Mouse (Mus musculus) adrenal gland, postnatal 36 days (tissue): ENCODE results near the gene Oas1g. TPM values are rescaled to one million over a fixed set of nuclear protein-coding genes. Genes with fewer than 3 reads are reported as not detected.
"Not testable (repeated sequence)": the region's sequence is repeated elsewhere in the genome, so short reads cannot be mapped to it uniquely, and the experiment has no call there.

Experiments
- DNase-seq, 2 experiments: peaks; one replicate each; pipeline ENCODE4 v3.0.0; 2021; ENCODE audit warnings: mixed read lengths in 1 of 2
- long read RNA-seq, 2 experiments: library from polyadenylated mRNA; stranded (forward); transcript quantifications; one replicate each; pipeline ENCODE4 v2.0.0; 2021; ENCODE audit warnings: borderline sequencing depth in 2 of 2
- total RNA-seq, 2 experiments: library from RNA; stranded (reverse); gene quantifications; 2 replicates each; pipeline ENCODE4 v1.2.3; 2021

The Oas1g gene
- 1 to 10 TPM in 1 of 2 experiments, under 1 TPM in 1; 0.72 to 1.4 TPM for total RNA-seq
- long read RNA-seq, experiment 1: 0 reads
- long read RNA-seq, experiment 2: 0 reads

DNA sequence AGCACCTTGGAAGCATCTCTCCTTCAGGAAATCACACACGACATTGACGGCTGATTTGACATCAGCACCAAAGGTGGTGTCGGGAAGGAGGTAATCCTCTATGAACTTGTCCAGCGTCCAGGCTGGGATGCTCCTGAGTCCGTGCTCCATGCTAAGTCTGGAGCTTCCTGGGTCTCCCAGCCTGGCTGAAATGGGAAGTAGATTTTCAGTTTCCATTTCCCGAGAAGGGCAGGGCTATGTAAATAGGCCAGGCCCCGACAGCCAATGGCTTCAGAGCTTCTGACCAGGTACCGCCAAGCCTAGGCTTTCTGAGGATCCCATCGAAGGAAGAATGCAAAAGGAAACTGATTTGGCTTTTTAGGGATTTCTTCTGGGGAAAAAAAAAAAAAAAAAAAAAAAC is at the start of gene Oas1g:
Gene Oas1g, minus strand, starts transcription at position 201 of the 400 bp plus-strand sequence.
- DNase-seq: peak in 1 of 2 experiments; percentile 13

DNA sequence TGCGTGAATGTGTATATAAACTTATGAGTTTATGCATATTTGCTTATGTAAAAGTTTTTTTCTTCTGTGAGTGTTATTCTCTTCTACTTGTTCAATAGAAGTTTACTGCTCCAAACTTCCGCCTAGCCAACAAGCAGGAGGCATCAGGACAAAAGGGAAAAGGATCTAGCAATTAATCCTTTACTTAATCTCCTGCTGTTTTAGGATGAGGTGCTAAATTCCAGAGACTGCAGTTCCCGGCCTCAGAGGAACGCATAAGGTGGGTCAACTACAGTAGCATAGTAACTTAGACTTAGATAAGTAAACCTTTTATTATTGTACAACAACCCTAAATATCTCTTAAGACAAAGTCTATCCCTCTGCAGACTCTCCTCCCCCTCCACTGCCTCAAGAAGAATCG is 46.6 kb upstream of the Oas1g start:
- no peak for DNase-seq

DNA sequence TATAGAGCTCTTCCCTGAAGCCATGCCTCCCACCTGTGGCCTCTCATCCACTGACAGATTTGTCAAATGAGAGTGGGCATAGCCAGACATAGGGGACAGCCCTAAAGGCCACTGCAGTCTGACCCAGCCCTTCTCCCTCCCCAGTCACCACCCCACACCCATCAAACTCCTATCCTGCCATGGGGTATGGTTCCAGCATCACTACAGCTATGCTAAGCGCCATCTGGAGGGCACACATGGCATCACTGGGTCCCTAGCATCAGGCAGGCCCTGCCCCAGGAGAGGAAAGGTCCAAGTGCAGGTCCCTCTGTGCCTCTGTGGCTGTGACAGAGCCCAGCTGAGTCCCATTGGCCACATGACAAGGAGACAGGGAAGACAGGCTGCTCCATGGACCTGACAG is 39.6 kb upstream of the Oas1g start:
- no peak for DNase-seq

DNA sequence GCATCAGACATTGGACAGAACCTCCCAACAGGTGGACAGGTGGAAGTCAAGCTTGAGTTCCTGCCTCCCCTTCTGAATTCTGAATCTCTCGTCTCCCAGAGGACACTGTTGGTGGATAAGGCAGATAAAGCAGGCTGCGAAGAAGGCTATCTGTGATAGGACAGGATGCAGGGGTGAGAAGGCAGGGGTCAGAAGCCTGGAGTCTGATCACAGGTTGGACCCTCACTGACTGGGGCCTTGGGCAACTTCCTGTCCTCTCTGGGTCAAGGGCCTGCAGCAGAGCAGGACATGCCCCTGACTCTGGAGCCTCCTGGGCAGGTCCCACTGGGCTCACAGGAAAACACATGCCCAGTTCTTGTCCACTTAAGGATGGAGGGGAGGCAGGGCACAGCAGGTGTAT is 38.9 kb upstream of the Oas1g start:
- not testable (repeated sequence) for DNase-seq

DNA sequence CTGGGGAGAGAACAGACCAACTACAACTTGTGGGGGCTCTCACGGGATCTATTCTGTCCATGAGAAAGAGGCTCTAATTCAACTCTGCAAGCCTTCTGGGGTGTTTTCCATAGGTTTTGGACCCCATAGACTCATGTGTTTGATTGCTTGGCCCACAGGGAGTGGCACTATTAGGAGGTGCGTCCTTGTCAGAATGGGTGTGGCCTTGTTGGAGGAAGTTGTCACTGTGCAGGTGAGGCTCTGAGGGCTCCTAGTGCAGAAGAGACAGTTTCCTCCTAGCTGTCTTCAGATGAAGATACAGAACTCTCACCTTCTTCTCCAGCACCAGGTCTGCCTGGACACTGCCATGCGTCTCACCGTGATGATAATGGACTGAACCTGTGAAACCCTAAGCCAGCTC is 37.1 kb upstream of the Oas1g start:
- not testable (repeated sequence) for DNase-seq

DNA sequence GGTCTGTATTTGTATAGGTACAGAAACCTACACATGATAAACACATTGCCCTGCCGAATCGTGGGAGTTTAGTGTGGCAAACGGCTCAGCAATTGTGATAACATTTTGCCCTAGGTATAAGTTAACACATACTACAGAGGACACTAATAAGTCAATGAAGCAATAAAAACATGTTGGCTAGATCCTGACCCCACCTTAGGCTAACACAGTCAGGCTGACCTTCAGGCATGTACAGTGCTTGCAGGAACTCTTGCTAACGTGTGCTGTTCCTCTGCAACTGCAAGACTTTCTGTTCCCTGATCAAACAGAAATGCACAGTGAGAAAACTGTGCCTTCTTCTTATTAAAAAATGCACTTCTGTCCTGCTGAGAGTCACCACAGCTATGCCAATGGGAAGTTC is 36.6 kb upstream of the Oas1g start:
- no peak for DNase-seq

DNA sequence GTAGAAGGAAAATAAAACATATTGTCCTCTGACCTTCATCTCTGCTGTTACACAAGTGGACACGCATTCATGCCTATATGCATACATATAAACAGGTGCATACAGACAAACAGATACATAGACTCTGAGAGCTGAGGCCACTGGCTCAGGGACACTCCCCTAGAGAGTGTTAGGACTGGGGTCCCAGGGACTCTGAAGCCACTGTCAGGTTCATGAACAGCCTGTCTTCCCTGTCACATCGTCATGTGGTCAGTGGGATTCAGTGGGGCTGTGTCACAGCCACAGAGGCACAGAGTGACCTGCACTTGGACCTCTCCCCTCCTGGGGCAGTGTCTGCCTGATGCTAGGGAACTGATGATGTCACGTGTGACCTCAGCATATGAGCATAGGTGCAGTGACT is 32.9 kb upstream of the Oas1g start:
- no peak for DNase-seq

DNA sequence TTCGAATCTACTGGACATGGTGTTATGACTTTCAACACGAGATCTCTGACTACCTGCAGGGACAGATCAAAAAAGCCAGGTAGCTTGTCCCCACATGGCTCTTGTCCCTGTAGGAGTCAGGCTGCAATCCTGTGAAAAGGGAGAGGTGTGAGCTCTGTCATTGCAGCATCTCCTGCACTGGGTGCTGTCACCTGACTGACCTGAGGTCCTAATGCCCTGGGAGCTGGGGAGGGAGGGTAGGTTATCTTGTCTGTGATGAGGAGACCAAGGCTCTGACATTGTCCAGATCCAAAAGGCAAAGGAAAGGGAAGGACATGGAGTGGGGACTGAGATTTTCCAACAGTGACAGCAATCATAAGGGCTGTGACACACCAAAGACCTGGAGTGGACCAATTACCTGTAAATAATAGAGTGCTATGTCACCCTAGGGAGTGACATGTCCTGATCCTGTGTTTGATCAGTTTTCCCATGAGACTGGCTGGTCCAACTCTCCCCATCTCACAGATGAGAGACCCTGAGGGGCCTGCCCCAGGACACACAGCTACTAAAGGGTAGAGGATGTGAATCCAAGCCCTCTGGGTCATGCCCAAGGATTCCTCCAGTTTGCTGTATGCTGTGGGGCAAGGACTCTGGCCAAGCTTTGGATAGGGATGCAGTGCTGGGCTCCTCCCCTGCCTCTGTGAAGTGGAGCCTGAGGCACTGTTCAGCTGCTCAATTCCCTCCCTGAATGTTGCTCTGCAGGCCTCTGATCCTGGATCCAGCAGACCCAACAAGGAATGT is 31.9 kb upstream of the Oas1g start:
- DNase-seq: not testable (repeated sequence)

DNA sequence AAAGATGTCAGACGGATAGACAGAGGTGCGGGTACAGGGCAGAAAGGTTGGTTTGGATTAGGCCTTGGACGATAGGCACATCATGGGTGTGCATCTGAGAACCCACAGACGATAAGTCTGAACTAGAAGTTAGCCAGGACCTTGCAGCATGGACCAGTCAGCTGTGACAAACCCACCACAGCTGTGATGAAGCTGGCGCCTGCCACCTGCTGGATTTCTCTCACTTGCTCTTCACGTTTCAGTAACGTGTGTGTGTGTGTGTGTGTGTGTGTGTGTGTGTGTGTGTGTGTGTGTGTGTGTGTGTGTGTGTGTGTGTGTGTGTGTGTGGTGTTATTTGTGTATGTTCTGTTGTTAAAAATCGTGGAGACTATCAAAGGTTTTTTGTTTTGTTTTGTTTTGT is 26.8 kb upstream of the Oas1g start, which contains the start of gene Oas1d:
Gene Oas1d, plus strand, starts transcription at position 333 of the 400 bp plus-strand sequence.
- DNase-seq: not testable (repeated sequence)

DNA sequence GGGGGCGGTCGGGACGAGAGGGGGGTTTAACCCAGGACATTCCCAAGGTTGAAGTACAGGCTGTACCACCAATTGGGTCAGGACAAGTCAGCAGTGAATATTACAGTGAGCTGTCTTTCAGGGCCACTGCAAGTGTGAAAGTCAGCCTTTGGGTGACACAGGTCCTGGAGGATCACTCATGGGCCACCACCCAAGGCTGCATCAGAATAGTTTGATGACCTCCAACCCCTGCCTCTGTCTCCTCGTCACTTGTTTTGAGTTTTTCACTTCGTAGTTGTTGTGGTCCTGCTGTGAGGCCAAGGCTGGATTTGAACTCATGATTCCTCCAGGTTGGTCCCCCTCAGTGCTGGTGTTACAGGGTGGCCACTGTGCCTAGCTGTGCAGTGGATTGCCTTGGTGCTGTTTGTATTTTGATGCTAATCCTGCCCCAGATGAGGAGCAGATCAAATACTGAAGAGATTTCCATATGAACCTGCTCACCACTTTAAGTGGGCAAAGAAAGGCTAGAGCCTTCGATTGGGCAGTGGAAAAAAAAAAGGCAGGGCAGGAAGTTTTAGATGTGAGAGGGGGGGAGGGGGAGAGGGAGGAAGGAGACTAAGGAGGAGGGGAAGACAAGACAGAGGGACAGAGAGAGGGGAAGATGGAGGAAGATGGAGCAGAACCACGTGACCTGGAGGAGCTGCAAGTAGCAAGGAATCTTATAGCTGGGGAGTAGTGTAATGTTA is 20.9 kb upstream of the Oas1g start:
- no peak for DNase-seq

DNA sequence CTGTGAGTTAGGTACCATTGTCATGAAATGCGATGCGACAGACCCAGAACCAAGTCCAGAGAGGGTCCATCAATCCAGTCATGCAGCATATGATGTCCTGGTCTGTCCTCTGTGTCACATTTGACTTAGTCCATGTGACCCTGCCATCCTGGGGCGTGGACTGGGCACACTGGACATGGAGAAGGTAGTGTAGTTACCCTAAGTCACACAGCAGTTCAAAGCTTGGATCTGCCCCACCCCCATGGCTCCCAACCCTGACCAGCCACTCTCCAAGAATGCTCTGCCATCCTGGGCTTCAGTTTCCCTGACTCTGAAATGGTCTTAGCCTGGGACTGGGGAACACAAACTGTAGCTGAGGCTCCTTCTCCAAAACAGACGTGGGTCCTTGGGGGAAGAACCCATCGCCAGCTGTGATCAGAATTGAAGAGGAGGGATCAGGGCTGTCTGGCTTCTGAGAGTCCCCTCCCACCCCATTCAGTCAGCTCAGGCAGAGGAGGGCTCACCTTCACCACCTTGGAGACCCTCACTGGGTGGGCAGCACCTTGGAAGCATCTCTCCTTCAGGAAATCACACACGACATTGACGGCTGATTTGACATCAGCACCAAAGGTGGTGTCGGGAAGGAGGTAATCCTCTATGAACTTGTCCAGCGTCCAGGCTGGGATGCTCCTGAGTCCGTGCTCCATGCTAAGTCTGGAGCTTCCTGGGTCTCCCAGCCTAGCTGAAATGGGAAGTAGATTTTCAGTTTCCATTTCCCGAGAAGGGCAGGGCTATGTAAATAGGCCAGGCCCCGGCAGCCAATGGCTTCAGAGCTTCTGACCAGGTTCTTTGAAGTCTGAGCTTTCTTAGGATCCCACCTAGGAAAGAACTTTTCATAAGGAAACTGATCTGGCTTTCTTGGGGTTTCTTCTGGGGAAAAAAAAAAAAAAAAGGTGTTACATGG is 19.6 kb upstream of the Oas1g start, which contains the start of gene Oas1a:
Gene Oas1a, minus strand, starts transcription at position 731 of the 943 bp plus-strand sequence.
- peak; percentile 15 to 26 for DNase-seq

DNA sequence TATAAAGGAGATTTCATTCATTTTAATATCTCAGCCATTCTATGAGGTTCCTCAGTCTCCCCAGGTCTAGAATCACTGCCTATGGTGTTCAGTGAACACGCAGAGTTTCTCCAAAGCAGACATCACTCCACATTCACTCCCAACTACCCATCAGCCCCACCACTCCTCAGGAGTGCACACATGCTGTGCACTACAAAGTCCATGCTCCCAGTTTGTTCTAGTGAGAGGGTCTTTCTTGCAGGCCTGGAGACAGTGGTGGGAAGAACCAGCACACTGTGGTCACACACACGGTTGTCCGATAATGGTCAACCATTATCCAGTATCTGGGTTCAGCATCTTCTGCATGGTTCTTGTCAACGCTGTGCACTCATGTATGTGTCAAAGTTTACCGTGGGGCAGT is 14.6 kb upstream of the Oas1g start:
- no peak for DNase-seq

DNA sequence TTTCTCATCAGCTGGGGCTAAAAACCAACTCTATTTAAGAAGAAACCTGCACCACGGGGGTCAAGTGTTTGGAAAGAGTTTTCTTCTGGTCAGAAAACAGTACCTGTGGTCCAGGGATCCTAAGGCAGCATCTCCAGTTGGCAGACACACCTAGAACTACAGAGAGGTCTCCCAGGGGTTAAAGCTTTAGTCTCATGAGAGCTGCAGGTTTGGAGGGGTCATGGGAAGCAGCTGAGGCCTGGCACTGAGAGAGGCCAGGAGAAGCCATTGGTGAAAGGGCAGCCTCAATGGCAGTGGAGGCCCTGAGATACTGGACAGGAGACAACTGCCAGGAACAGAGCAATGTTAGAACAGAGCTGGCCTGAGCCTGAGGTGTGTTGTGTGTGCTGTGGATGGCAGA is 13.3 kb upstream of the Oas1g start:
- DNase-seq: no peak

DNA sequence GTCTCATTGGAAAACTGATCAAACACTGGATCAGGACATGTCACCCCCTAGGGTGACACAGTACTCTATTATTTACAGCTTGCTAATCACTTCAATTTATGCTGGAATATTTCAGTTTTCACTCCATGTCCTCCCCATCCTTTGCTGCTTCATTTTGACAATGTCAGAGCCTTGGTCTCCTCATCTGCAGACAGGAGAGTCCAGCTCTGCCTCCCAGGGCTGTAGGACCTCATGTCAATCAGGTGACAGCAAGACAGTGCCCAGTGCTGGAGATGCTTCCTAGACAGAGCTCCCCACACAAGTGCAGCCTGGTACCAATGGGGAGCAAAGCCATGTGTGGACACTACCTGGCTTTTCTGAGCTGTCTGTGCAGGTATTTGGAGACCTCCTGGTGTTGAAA is 11.3 kb upstream of the Oas1g start:
- no peak for DNase-seq

DNA sequence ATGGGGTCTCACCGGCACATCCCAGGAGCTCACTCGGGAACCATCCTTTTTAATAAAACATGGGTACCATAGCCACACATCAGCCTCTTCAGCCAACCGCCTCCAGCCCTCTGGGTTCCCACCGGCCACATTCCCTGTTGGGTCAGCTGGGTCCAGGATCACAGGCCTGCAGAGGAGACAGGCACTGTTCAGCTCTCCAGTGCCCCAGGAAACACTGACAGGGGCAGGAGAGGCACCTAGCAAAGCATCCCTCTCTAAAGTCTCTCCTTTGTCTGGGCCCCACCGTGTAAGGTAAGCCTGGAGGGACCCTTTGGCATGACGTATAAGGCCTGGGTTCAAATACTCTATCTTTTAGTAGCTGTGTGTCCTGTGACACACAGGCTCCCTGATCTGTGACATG is 10.9 kb upstream of the Oas1g start:
- no peak for DNase-seq

DNA sequence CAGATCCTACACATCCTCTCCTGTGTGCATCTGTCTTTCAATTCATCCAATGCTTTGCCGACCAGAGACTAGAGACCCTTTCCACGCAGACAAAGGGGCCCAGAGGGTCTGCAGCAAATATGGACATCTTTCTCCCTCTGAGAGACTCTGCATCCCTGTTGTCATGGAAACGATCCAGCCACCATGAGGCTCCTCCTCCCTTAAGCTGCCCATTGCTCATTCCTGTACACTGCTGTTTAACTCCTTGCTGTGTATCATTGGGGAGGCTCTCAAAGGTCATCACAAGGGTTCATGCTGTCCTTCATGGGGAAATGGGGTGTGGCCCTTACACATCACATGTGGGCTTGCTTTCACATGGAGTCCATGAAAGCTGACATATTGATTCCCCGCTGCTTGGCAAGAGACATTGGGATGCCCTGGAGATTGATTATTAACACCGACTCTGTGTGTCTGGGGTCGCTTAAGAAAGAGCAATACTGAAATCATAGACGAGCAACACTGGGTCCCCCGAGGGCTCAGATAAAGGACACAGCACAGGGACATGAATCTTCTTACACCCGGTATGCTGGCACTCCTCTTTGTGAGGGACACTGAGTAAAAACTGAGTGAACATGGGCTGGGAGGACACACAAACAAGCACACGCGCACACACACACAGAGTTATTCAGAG is 8.0 kb upstream of the Oas1g start:
- DNase-seq: no peak

DNA sequence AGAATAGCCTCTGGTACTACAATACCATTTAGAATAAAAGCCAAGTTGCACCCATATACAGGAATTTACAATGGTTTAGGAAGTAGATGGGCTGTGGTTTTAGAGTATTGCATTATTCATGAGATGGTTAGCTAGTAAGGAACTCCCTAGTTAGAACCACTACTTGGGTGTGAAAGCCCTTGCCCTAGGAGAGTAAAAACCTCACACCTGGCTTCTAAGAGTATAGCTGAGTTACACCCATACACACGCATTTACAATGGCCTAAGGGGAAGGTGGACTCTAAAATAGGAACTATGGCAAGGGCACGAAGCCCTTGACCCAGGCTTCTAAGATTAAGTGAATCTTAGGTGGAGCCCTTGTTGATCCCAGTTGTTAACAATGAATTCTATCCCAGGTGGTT is 7.3 kb upstream of the Oas1g start:
- DNase-seq: not testable (repeated sequence)

DNA sequence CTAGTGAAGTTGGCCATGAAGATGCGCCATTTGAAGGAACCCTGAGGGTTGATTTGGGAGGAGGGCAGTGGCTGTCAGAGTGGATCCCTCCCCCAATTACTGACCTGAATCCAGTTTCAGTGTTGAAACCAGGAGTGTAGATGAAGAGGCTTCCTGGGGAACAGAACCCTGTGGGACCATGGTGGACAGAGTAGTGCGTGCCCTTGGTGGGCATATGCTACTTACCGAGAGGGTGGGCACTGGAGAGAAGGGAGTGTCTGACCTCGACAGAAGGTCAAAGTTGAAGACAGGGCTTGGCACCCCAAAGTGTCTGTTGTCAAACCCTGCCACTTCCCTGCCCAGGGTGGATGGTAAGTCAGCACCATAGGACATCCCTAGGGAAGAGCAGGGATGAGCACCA is 6.5 kb upstream of the Oas1g start:
- DNase-seq: not testable (repeated sequence)

DNA sequence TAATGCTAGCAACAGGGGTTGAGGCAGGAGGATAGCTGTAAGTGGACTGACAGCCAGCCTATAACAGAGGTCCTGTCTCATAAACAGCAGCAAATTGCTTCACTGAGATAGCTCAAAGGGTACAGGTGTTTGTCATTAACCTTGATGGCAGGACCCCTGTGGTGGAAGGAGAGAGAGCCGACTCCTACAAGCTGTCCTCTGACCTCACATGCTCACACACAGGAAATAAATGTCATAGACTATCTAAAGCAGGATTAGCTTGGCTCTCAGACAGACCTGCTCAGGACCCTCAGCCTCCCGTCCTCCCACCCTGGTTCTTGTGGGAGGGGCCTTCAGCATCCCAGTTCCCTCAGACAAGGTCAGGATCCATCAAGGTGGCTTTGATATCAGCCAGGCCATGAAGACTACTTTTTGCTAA is 4.8 kb upstream of the Oas1g start:
- DNase-seq: no peak

DNA sequence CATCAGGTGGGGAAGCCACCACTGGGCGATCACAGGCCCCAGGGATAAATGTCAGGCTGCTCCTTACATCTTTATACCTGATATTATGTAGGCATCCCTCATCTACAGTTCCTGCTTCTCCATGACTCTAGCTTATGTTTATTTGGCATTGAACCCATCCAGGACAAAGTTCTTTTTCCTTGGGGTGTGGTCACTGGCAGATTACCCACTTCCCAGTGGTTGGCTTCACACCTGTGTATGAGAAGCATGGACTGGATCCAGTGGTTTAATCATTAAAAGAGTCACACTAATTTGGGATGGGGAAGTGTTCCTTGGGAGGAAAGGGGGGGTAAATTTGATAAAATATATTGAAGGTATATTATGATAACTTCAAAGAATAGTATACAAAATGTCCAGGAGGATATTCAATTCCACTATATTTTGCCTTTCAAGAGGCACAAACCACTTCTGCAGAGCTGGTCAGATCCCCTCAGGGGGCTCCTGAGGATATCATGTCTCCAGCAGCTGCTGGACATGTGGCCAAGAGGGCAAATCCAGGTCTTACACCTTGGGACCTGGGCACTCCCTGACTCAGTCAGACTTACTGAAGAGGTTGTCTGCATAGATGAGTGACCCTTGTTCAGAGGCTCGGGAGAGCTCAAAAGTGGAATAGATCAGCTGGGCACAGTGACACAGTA is 4.3 kb upstream of the Oas1g start:
- not testable (repeated sequence) for DNase-seq

DNA sequence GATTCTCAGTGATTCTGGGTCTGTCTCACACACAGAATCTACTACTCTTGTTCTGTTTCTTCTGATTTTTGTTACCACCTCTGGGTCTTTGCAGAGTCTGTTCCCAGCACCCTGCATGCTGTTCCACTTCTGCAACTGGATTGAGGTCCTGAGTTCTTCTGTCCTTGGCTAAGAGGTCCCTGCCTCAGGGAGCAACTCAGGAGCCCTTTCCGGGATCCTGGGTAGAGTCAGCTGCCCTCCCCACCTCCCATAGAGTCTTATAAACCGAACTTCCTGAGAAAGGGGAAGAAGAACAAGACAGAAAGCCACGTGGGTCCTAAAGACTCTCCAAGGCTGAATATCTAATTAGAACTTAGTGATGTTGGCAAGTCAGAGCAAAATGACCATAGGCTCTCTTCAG is 3.6 kb upstream of the Oas1g start:
- DNase-seq: no peak
